Comparison of ENCODE assay signal across 36 mouse cellular contexts in the genomic region with DNA sequence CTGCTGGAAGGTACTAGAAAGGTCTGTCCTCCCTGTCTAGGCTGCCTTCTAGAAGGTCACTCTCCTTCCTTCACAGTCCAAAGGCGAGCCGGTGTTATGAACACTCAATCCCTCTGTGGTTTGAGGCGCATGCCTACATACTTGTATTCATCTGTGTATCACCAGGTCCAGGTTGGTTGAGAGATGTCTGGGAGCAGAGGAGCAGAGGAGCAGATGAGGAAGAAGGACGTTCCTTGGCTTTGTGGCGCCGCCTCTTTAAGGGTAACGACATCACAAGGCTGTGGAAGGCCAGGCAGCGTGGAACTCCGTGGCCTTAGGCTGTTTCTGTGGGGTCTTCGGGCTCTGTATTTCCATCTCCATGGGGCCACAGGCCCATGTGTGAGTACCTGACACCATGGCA. TPM values are rescaled to one million over a fixed set of nuclear protein-coding genes. Genes with fewer than 3 reads are reported as not detected.
"Had no signal": no experiment of that assay in that cellular context is flagged by ENCODE, and none has a peak within 500 bp of the region (broad histone marks: within the 10 kb centered on the region; RNA-seq: fewer than 3 reads in every experiment).

A gene (plus strand): TSS at position 301 of the 400 bp plus-strand sequence.

- ATAC-seq: forebrain, embryonic 13.5 days; forebrain, embryonic 14.5 days; forebrain, embryonic 15.5 days; forebrain, embryonic 16.5 days; forebrain, postnatal 0 days had no signal

- H3K9me3 ChIP-seq: embryonic facial prominence, embryonic 10.5 days; embryonic facial prominence, embryonic 12.5 days; embryonic facial prominence, embryonic 13.5 days; embryonic facial prominence, embryonic 15.5 days; forebrain, embryonic 10.5 days; forebrain, embryonic 12.5 days; forebrain, embryonic 13.5 days; forebrain, embryonic 15.5 days had no signal

- H3K9ac ChIP-seq: embryonic facial prominence, embryonic 12.5 days; embryonic facial prominence, embryonic 13.5 days; embryonic facial prominence, embryonic 15.5 days; forebrain, embryonic 12.5 days; forebrain, embryonic 13.5 days; forebrain, embryonic 15.5 days; forebrain, postnatal 0 days had no signal

- H3K4me3 ChIP-seq: embryonic facial prominence, embryonic 10.5 days; embryonic facial prominence, embryonic 12.5 days; embryonic facial prominence, embryonic 13.5 days; embryonic facial prominence, embryonic 15.5 days; erythroblast, embryonic 14.5 days; forebrain, embryonic 10.5 days; forebrain, embryonic 12.5 days; forebrain, embryonic 13.5 days; forebrain, embryonic 15.5 days; gastrocnemius, adult 2 months; heart, adult 2 months had no signal

- H3K4me1 ChIP-seq: embryonic facial prominence, embryonic 10.5 days; embryonic facial prominence, embryonic 12.5 days; embryonic facial prominence, embryonic 13.5 days; embryonic facial prominence, embryonic 15.5 days; forebrain, embryonic 10.5 days; forebrain, embryonic 12.5 days; forebrain, embryonic 13.5 days; forebrain, embryonic 15.5 days had no signal

- H3K36me3 ChIP-seq: embryonic facial prominence, embryonic 10.5 days; embryonic facial prominence, embryonic 12.5 days; embryonic facial prominence, embryonic 13.5 days; embryonic facial prominence, embryonic 15.5 days; forebrain, embryonic 12.5 days; forebrain, embryonic 15.5 days had no signal

- DNase-seq: cerebellum, adult 8-10 months; cerebellum, adult 9-10 months; cerebellum, adult 9-11 months; cerebellum, postnatal 10 days; cerebellum, postnatal 14 days; cerebellum, postnatal 25 days; cerebellum, postnatal 36 days; embryo, embryonic 11 days; forebrain, postnatal 0 days; gastrocnemius, adult 2 months; gastrocnemius, postnatal 10 days; gastrocnemius, postnatal 14 days; gastrocnemius, postnatal 25 days; gastrocnemius, postnatal 36 days; heart, adult 11 months; heart, adult 18-20 months; heart, adult 2 months had no signal

- H3K27me3 ChIP-seq: embryonic facial prominence, embryonic 12.5 days; embryonic facial prominence, embryonic 13.5 days; embryonic facial prominence, embryonic 15.5 days; forebrain, embryonic 12.5 days; forebrain, embryonic 13.5 days; forebrain, embryonic 15.5 days had no signal

- H3K4me2 ChIP-seq: embryonic facial prominence, embryonic 12.5 days; embryonic facial prominence, embryonic 13.5 days; embryonic facial prominence, embryonic 15.5 days; forebrain, embryonic 12.5 days; forebrain, embryonic 13.5 days; forebrain, embryonic 15.5 days had no signal

- H3K27ac ChIP-seq: embryonic facial prominence, embryonic 10.5 days; embryonic facial prominence, embryonic 12.5 days; embryonic facial prominence, embryonic 13.5 days; embryonic facial prominence, embryonic 15.5 days; forebrain, embryonic 10.5 days; forebrain, embryonic 12.5 days; forebrain, embryonic 13.5 days; forebrain, embryonic 15.5 days; gastrocnemius, adult 2 months; heart, adult 2 months had no signal

RNA-seq across cellular contexts. Expression of the gene that starts here (rescaled TPM):
- total RNA-seq: common myeloid progenitor, adult 5-6 weeks; forebrain, postnatal 0 days; gastrocnemius, adult 18-20 months; gastrocnemius, adult 2 months; gastrocnemius, adult 8-10 months; gastrocnemius, postnatal 10 days; gastrocnemius, postnatal 14 days; gastrocnemius, postnatal 25 days; gastrocnemius, postnatal 36 days; gastrocnemius, postnatal 4 days; granulocyte monocyte progenitor cell, adult 5-6 weeks; heart, adult 18-20 months; heart, adult 2 months; heart, adult 8-10 months had no signal
- polyA plus RNA-seq: embryonic facial prominence, embryonic 11.5 days; embryonic facial prominence, embryonic 12.5 days; embryonic facial prominence, embryonic 13.5 days; embryonic facial prominence, embryonic 14.5 days; erythroblast, embryonic 14.5 days; forebrain, embryonic 10.5 days; forebrain, embryonic 12.5 days; forebrain, embryonic 14.5 days; forebrain, embryonic 15.5 days; forebrain, postnatal 0 days had no signal
